ENCODE assay signal across 10 mouse cellular contexts in genomic region chr11:88820253-88820652, GRCm38 (mm10). TPM values are rescaled to one million over a fixed set of nuclear protein-coding genes. Genes with fewer than 3 reads are reported as not detected.
DNase-seq lines count a peak whose midpoint lies in the region; ATAC-seq and TF ChIP-seq lines count a peak whose summit lies in the region.
"Had no signal": no experiment of that assay in that cellular context is flagged by ENCODE, and none has a peak within 500 bp of the region (broad histone marks: within the 10 kb centered on the region; RNA-seq: fewer than 3 reads in every experiment).

No protein-coding gene starts in this region.

- peaks cover 30% of the 10 kb centered on the region for H3K4me1 ChIP-seq in kidney, embryonic 15.5 days
- no peaks in the 10 kb centered on the region; the same call in 1 of the 2 replicates for H3K4me1 ChIP-seq in kidney, adult 2 months (ENCODE audit: control insufficient read depth, insufficient read depth, low read length)
- H3K4me1 ChIP-seq in embryonic facial prominence, embryonic 12.5 days = peaks cover 20% of the 10 kb centered on the region
- peaks cover 20% of the 10 kb centered on the region for H3K4me1 ChIP-seq in forebrain, embryonic 16.5 days (replicated peaks; ENCODE audit: control insufficient read depth, insufficient read depth, low read length)
- H3K4me1 ChIP-seq in midbrain, embryonic 13.5 days (replicated peaks) = peaks cover 30% of the 10 kb centered on the region
- H3K4me1 ChIP-seq: liver, embryonic 15.5 days had no signal

- no peak for TF ChIP-seq POLR2A in kidney, adult 2 months (IDR thresholded peaks at IDR 0.05; ENCODE audit: low read depth, low read length)

- H3K27ac ChIP-seq in kidney, embryonic 15.5 days = peak overlapping the region; percentile 62
- H3K27ac ChIP-seq in kidney, adult 2 months (ENCODE audit: insufficient read depth, low read depth, low read length) = no peak overlapping the region
- H3K27ac ChIP-seq in embryonic facial prominence, embryonic 12.5 days = 0 out of 2 replicates have a peak overlapping the region, but pooled peaks have one; percentile 17
- no peak overlapping the region for H3K27ac ChIP-seq in forebrain, embryonic 16.5 days (ENCODE audit: low read length)
- H3K27ac ChIP-seq in midbrain, embryonic 13.5 days = peak overlapping the region; percentile 62
- H3K27ac ChIP-seq: liver, embryonic 15.5 days had no signal

- DNase-seq in kidney, adult 2 months = no peak
- no peak for DNase-seq in urinary bladder, postnatal 36 days (ENCODE audit: low spot score in 2 of 2)
- no peak for DNase-seq in layer of hippocampus, adult 9-11 months
- DNase-seq: adrenal gland, adult 2 months; cerebellum, adult 18-20 months had no signal

- H3K27me3 ChIP-seq in kidney, embryonic 15.5 days = peaks cover 8% of the 10 kb centered on the region; the same call in 1 of the 2 replicates
- H3K27me3 ChIP-seq in kidney, adult 2 months (replicated peaks; ENCODE audit: control insufficient read depth, insufficient read depth, low read length) = no peaks in the 10 kb centered on the region
- H3K27me3 ChIP-seq in embryonic facial prominence, embryonic 12.5 days = peaks cover 14% of the 10 kb centered on the region
- H3K27me3 ChIP-seq in forebrain, embryonic 16.5 days (replicated peaks; ENCODE audit: control insufficient read depth, insufficient read depth, low read length) = no peaks in the 10 kb centered on the region
- no peaks in the 10 kb centered on the region for H3K27me3 ChIP-seq in midbrain, embryonic 13.5 days

- H3K36me3 ChIP-seq in kidney, embryonic 15.5 days = no peaks in the 10 kb centered on the region
- H3K36me3 ChIP-seq in kidney, adult 2 months (ENCODE audit: control insufficient read depth, insufficient read depth, low read length) = no peaks in the 10 kb centered on the region
- H3K36me3 ChIP-seq in embryonic facial prominence, embryonic 12.5 days = no peaks in the 10 kb centered on the region
- no peaks in the 10 kb centered on the region for H3K36me3 ChIP-seq in forebrain, embryonic 16.5 days (ENCODE audit: control insufficient read depth, insufficient read depth)
- H3K36me3 ChIP-seq in midbrain, embryonic 13.5 days = no peaks in the 10 kb centered on the region
- H3K36me3 ChIP-seq: liver, embryonic 15.5 days had no signal

- H3K9ac ChIP-seq in kidney, embryonic 15.5 days = no peak overlapping the region
- no peak overlapping the region for H3K9ac ChIP-seq in embryonic facial prominence, embryonic 12.5 days
- 0 out of 2 replicates have a peak overlapping the region, but pooled peaks have one; percentile 25 for H3K9ac ChIP-seq in forebrain, embryonic 16.5 days (replicated peaks; ENCODE audit: low read depth, low read length)
- H3K9ac ChIP-seq in midbrain, embryonic 13.5 days (replicated peaks) = no peak overlapping the region
- H3K9ac ChIP-seq: liver, embryonic 15.5 days had no signal

- no peaks in the 10 kb centered on the region for H3K9me3 ChIP-seq in kidney, embryonic 15.5 days (replicated peaks)
- H3K9me3 ChIP-seq in embryonic facial prominence, embryonic 12.5 days = no peaks in the 10 kb centered on the region
- no peaks in the 10 kb centered on the region for H3K9me3 ChIP-seq in forebrain, embryonic 16.5 days (ENCODE audit: control insufficient read depth, low read length)
- H3K9me3 ChIP-seq in midbrain, embryonic 13.5 days = no peaks in the 10 kb centered on the region
- H3K9me3 ChIP-seq: liver, embryonic 15.5 days had no signal

- H3K4me3 ChIP-seq in kidney, embryonic 15.5 days (replicated peaks) = no peak overlapping the region
- H3K4me3 ChIP-seq in kidney, adult 2 months (ENCODE audit: insufficient read depth, low read depth, low read length) = no peak overlapping the region
- H3K4me3 ChIP-seq in embryonic facial prominence, embryonic 12.5 days = no peak overlapping the region
- H3K4me3 ChIP-seq in forebrain, embryonic 16.5 days (replicated peaks; ENCODE audit: low read length) = no peak overlapping the region
- no peak overlapping the region for H3K4me3 ChIP-seq in midbrain, embryonic 13.5 days (replicated peaks)
- H3K4me3 ChIP-seq: liver, embryonic 15.5 days had no signal

- 13% methylated on average over 6 of the region's 6 CpGs for WGBS in kidney, embryonic 15.5 days
- WGBS in kidney, adult 2 months = 52% methylated on average over 6 of the region's 6 CpGs
- 31% methylated on average over 6 of the region's 6 CpGs for WGBS in embryonic facial prominence, embryonic 12.5 days
- WGBS in forebrain, embryonic 16.5 days = 7% methylated on average over 6 of the region's 6 CpGs
- WGBS in midbrain, embryonic 13.5 days = 3% methylated on average over 6 of the region's 6 CpGs

- no peak for TF ChIP-seq CTCF in kidney, adult 2 months (conservative IDR thresholded peaks at IDR 0.05; ENCODE audit: insufficient read depth, insufficient read length, low read depth, low read length)

- H3K4me2 ChIP-seq in kidney, embryonic 15.5 days = peak overlapping the region; percentile 45
- H3K4me2 ChIP-seq in embryonic facial prominence, embryonic 12.5 days (replicated peaks) = peak overlapping the region; percentile 28; the same call in 1 of the 2 replicates
- no peak overlapping the region; the same call in 1 of the 2 replicates for H3K4me2 ChIP-seq in forebrain, embryonic 16.5 days (ENCODE audit: low read length)
- H3K4me2 ChIP-seq in midbrain, embryonic 13.5 days (replicated peaks) = peak overlapping the region; percentile 37; the same call in 1 of the 2 replicates
- H3K4me2 ChIP-seq: liver, embryonic 15.5 days had no signal

- ATAC-seq in kidney, embryonic 15.5 days (replicated peaks; ENCODE audit: low FRiP score) = no peak; the same call in 1 of the 2 replicates
- ATAC-seq in embryonic facial prominence, embryonic 12.5 days (ENCODE audit: insufficient number of reproducible peaks, insufficient read depth, low FRiP score, low TSS enrichment) = no peak
- ATAC-seq in forebrain, embryonic 16.5 days = no peak
- peak; percentile 22; the same call in 1 of the 2 replicates for ATAC-seq in midbrain, embryonic 13.5 days

RNA-seq across cellular contexts. Expression of gene Akap1, which starts 44.1 kb away (rescaled TPM):
- 20.8 and 22.2 TPM in 2 replicates for polyA plus RNA-seq in kidney, embryonic 15.5 days (2015; fragmentation: Nextera tagmentation; extraction: Ambion mirVana)
- 72.6 and 73.1 TPM in 2 replicates for polyA plus RNA-seq in kidney, adult 2 months (2012; rRNA removed)
- 17.4 and 18.1 TPM in 2 replicates for polyA plus RNA-seq in embryonic facial prominence, embryonic 12.5 days (2016; fragmentation: Nextera tagmentation; extraction: Ambion mirVana)
- 37.5 and 40.7 TPM in 2 replicates for polyA plus RNA-seq in forebrain, embryonic 16.5 days (2015; fragmentation: Nextera tagmentation; extraction: Ambion mirVana)
- 25.3 and 27.7 TPM in 2 replicates for polyA plus RNA-seq in midbrain, embryonic 13.5 days (2015; fragmentation: Nextera tagmentation; extraction: Ambion mirVana)

Comparison
In these comparisons a context has a peak if more than half of its experiments do, and no peak if none do; other contexts are left out.
1. H3K27ac ChIP-seq: peak in kidney, embryonic 15.5 days (single experiment), embryonic facial prominence, embryonic 12.5 days (single experiment) and midbrain, embryonic 13.5 days (single experiment); none in kidney, adult 2 months (single experiment) and forebrain, embryonic 16.5 days (single experiment).